8 mouse cellular contexts compared by ENCODE assay signal in the genomic region with DNA sequence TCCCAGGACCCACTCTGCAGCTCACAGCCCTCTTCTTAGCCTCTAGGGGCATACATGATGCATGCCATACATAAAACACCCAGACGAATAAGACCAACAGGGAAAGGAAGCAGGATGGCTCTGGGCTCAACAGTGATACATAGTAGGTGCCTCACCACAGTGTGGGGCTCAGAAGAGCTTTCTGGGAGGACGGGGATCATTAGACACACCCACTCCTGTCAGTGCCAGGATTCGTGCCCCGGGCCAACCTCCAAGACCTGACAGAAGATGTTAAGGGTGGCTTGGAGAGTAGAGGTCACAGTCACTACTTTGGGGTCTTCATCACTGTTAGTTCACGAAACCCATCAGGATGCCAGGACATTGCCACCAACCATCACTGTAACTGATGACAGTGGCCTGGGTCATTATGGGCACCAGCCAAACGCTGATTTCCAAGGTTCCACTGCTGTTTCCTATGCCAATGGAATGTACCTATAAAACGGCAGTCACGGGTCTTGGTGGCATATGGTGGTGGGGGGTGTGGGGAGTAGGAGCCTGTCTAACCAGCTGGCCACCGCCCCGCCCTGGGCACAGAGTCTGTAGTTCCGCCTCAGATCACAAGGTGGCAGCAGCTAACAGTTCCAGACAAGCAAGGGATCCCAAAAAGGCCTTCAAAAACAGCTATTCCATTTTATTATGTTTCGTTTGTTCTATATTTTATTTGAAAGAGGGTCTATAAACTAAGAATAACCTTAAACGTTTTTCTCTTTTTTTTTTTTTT. TPM values are rescaled to one million over a fixed set of nuclear protein-coding genes. Genes with fewer than 3 reads are reported as not detected.
DNase-seq lines count a peak whose midpoint lies in the region; ATAC-seq and TF ChIP-seq lines count a peak whose summit lies in the region.

No protein-coding gene starts in this region.

- no peak overlapping the region for H3K4me2 ChIP-seq in lung, embryonic 14.5 days

- H3K4me3 ChIP-seq in E14TG2a.4 (replicated peaks; ENCODE audit: low read length), result no peak overlapping the region
- no peak overlapping the region for H3K4me3 ChIP-seq in lung, embryonic 14.5 days (ENCODE audit: low read depth, low read length)

- ATAC-seq in erythroblast, adult 5-6 weeks (replicated peaks; ENCODE audit: low FRiP score, poor library complexity, severe bottlenecking), result peak; percentile 71
- ATAC-seq in lung, embryonic 14.5 days (ENCODE audit: insufficient read depth), result 0 out of 2 replicates have a peak, but pooled peaks have one; percentile 43
- peak; percentile 61 for ATAC-seq in neutrophil, adult 5-6 weeks (ENCODE audit: extremely low read depth, insufficient number of reproducible peaks, low FRiP score, poor library complexity, severe bottlenecking)

- 17% methylated on average over 13 of the region's 13 CpGs for WGBS in lung, embryonic 14.5 days

- H3K27ac ChIP-seq in lung, embryonic 14.5 days (ENCODE audit: low read depth), result no peak overlapping the region

- TF ChIP-seq CTCF in E14TG2a.4 (conservative IDR thresholded peaks at IDR 0.05; ENCODE audit: low read length), result peak; percentile 77
- peak; percentile 92 for TF ChIP-seq CTCF in lung, embryonic 14.5 days (IDR thresholded peaks at IDR 0.05; ENCODE audit: low read depth)

- intact Hi-C loops in heart, postnatal 10 days (cut with DNase I), result loop anchor here (1.0 to 10.0 kb wide), 4 partner anchors 46 to 446 kb away; a partner anchor contains a TSS

- H3K9ac ChIP-seq in lung, embryonic 14.5 days, result no peak overlapping the region

- peak; percentile 92 for DNase-seq in brain, adult 2 months (ENCODE audit: low read depth, low spot score)
- DNase-seq in heart, postnatal 10 days, result peak; percentile 90 to 94
- peak; percentile 92 for DNase-seq in layer of hippocampus, adult 11-12 months (ENCODE audit: low spot score)
- peak; percentile 91 for DNase-seq in lung, embryonic 14.5 days
- peak; percentile 70 to 86 for DNase-seq in thymus, postnatal 10 days (ENCODE audit: low spot score in 2 of 2)

- no peaks in the 10 kb centered on the region for H3K27me3 ChIP-seq in E14TG2a.4 (ENCODE audit: insufficient read depth, low read length)
- no peaks in the 10 kb centered on the region for H3K27me3 ChIP-seq in lung, embryonic 14.5 days (ENCODE audit: insufficient read depth, low read length)

- peaks cover 66% of the 10 kb centered on the region for H3K4me1 ChIP-seq in E14TG2a.4 (replicated peaks; ENCODE audit: low read depth, low read length)
- H3K4me1 ChIP-seq in lung, embryonic 14.5 days (ENCODE audit: insufficient read depth), result no peaks in the 10 kb centered on the region

- peaks cover 41% of the 10 kb centered on the region for H3K36me3 ChIP-seq in E14TG2a.4 (ENCODE audit: insufficient read depth, low read length)
- H3K36me3 ChIP-seq in lung, embryonic 14.5 days (ENCODE audit: insufficient read depth), result peaks cover 28% of the 10 kb centered on the region

- H3K9me3 ChIP-seq in E14TG2a.4 (ENCODE audit: low read length), result no peaks in the 10 kb centered on the region
- H3K9me3 ChIP-seq in lung, embryonic 14.5 days (ENCODE audit: low read depth, low read length), result no peaks in the 10 kb centered on the region

RNA-seq across cellular contexts. Expression of a gene that starts 16.5 kb away (rescaled TPM):
- 154 and 174 TPM in 2 replicates for total RNA-seq in erythroblast, adult 5-6 weeks (2015; ENCODE audit: low replicate concordance)
- 208 and 211 TPM in 2 replicates for total RNA-seq in erythroblast, adult 5-6 weeks (2017; ENCODE audit: low replicate concordance)
- total RNA-seq in heart, postnatal 10 days (2021), result 100 to 1,000 TPM; 152 to 159 TPM
- polyA plus RNA-seq in lung, embryonic 14.5 days (2014; fragmentation: Nextera tagmentation; extraction: Ambion mirVana), result 716 and 730 TPM in 2 replicates
- 576 and 624 TPM in 2 replicates for total RNA-seq in neutrophil, adult 5-6 weeks (2017)

RNA-seq across cellular contexts. Expression of a gene that starts 41.1 kb away (rescaled TPM):
- 34.9 and 93.6 TPM in 2 replicates for total RNA-seq in erythroblast, adult 5-6 weeks (2015; ENCODE audit: low replicate concordance)
- total RNA-seq in erythroblast, adult 5-6 weeks (2017; ENCODE audit: low replicate concordance), result 47.2 and 57.4 TPM in 2 replicates
- total RNA-seq in heart, postnatal 10 days (2021), result 10 to 100 TPM; 53.0 to 57.2 TPM
- polyA plus RNA-seq in lung, embryonic 14.5 days (2014; fragmentation: Nextera tagmentation; extraction: Ambion mirVana), result 103 and 104 TPM in 2 replicates
- 394 and 412 TPM in 2 replicates for total RNA-seq in neutrophil, adult 5-6 weeks (2017)

RNA-seq across cellular contexts. Expression of a gene that starts 41.8 kb away (rescaled TPM):
- 0.63 and 4.6 TPM in 2 replicates for total RNA-seq in erythroblast, adult 5-6 weeks (2015; ENCODE audit: low replicate concordance)
- total RNA-seq in erythroblast, adult 5-6 weeks (2017; ENCODE audit: low replicate concordance), result 0.34 and 0.42 TPM in 2 replicates
- 100 to 1,000 TPM in 1 of 2 experiments, 10 to 100 TPM in 1; 46.2 to 180 TPM for total RNA-seq in heart, postnatal 10 days (2021)
- 12.4 and 13.6 TPM in 2 replicates for polyA plus RNA-seq in lung, embryonic 14.5 days (2014; fragmentation: Nextera tagmentation; extraction: Ambion mirVana)
- 1.3 and 2.1 TPM in 2 replicates for total RNA-seq in neutrophil, adult 5-6 weeks (2017)

Comparison
In these comparisons a context has a peak if more than half of its experiments do, and no peak if none do; other contexts are left out.
1. RNA of a gene that starts 41.8 kb away (total RNA-seq): 46.2 to 180 TPM in heart, postnatal 10 days; 0.34 to 4.6 TPM in erythroblast, adult 5-6 weeks and 1.3 to 2.1 TPM in neutrophil, adult 5-6 weeks; every median in the first group is over 4 times any median in the second.
2. Peak in every context shown above with its lines, with median percentiles within 50 percentile points of each other: DNase-seq and ATAC-seq.